Mouse (Mus musculus) embryonic facial prominence, embryonic 14.5 days (tissue): ENCODE data around the gene Ccdc91. TPM values are rescaled to one million over a fixed set of nuclear protein-coding genes. Genes with fewer than 3 reads are reported as not detected.

Experiments used
- ATAC-seq: fragments of 200-750 bp; cut with Nextera tagmentation; 2 replicates; pipeline ENCODE4 v1.8.0; 2017; ENCODE audit warnings: low read depth, moderate number of reproducible peaks, moderate TSS enrichment
- DNase-seq: peaks from one replicate; pipeline ENCODE4 v3.0.0-alpha.2; 2015; ENCODE audit warnings: low spot score
- H3K27ac ChIP-seq: fragments of 300-500 bp; sonication (generic); replicated peaks from 2 replicates; pipeline ENCODE4 v1.5.1; 2014; ENCODE audit warnings: low read depth, mild to moderate bottlenecking, low read length, moderate library complexity
- H3K27me3 ChIP-seq: fragments of 300-500 bp; sonication (generic); replicated peaks from 2 replicates; pipeline ENCODE4 v1.6.1; 2014; ENCODE audit warnings: low read length; ENCODE audit not compliant: control insufficient read depth, insufficient read depth
- H3K36me3 ChIP-seq: fragments of 300-500 bp; sonication (generic); 2 replicates; pipeline ENCODE4 v1.6.1; 2014; ENCODE audit warnings: low read length, mixed read lengths; ENCODE audit not compliant: control insufficient read depth, insufficient read depth
- H3K4me1 ChIP-seq: fragments of 300-500 bp; sonication (generic); 2 replicates; pipeline ENCODE4 v1.6.1; 2014; ENCODE audit warnings: antibody characterized with exemption, low read length; ENCODE audit not compliant: control insufficient read depth, insufficient read depth
- H3K4me2 ChIP-seq: fragments of 300-500 bp; sonication (generic); 2 replicates; pipeline ENCODE4 v1.6.1; 2014; ENCODE audit warnings: low read depth, mild to moderate bottlenecking, low read length, moderate library complexity, mixed read lengths
- H3K4me3 ChIP-seq: fragments of 300-500 bp; sonication (generic); 2 replicates; pipeline ENCODE4 v1.5.1; 2014; ENCODE audit warnings: low read depth, mild to moderate bottlenecking, low read length
- H3K9ac ChIP-seq: fragments of 300-500 bp; sonication (generic); 2 replicates; pipeline ENCODE4 v1.6.1; 2014; ENCODE audit warnings: low read depth, mild to moderate bottlenecking, low read length, moderate library complexity, mixed read lengths
- H3K9me3 ChIP-seq: fragments of 300-500 bp; sonication (generic); 2 replicates; pipeline ENCODE4 v1.6.1; 2016; ENCODE audit warnings: low read length; ENCODE audit not compliant: control insufficient read depth
- WGBS: fragments of 180-500 bp; shearing (Covaris S2); extraction: QIAGEN DNeasy Blood & Tissue Kit; methylation state at CpG from one replicate; pipeline ENCODE4 v1.1.7; 2014; 5-methylcytosine and 5-hydroxymethylcytosine counted together
- polyA plus RNA-seq: library from polyadenylated mRNA; unstranded; fragments of >200 nt; fragmentation: Nextera tagmentation; extraction: Ambion mirVana; gene quantifications from 2 replicates; pipeline ENCODE4 v1.2.1, GENCODE M21; 2014

Gene Ccdc91
- polyA plus RNA-seq, 1 experiment from 2014 or later, result 24.9 TPM

- DNase-seq (no peak), ATAC-seq (no peak)
- Histone ChIP-seq H3K9me3 (no peaks in the 10 kb centered on the region), H3K4me1 (no peaks in the 10 kb centered on the region), H3K4me2 (no peak overlapping the region), H3K36me3 (no peaks in the 10 kb centered on the region), H3K4me3 (no peak overlapping the region), H3K9ac (no peak overlapping the region), H3K27me3 (no peaks in the 10 kb centered on the region), H3K27ac (no peak overlapping the region)
- WGBS, result 92% methylated on average over 1 of the region's 1 CpGs
These were observed 200.6 kb downstream of the Ccdc91 start for GRCm38 (mm10) chr6:147676214-147676613.

Other genes with a start within 250 kb of the Ccdc91 start
- 11.1 and 11.5 TPM in 2 replicates for gene Pthlh, start 211.6 kb upstream of the Ccdc91 start, polyA plus RNA-seq